Mouse (Mus musculus) ES-E14 (cell line): ENCODE measurements around the gene Nanos1.

Source experiments
- MAFK ChIP-seq: IDR thresholded peaks from 2 replicates; pipeline ENCODE4 v1.6.1; 2014; ENCODE audit warnings: mild to moderate bottlenecking, low read depth, low read length, inconsistent platforms; ENCODE audit not compliant: insufficient read depth
- ZC3H11A ChIP-seq: IDR thresholded peaks from 2 replicates; pipeline ENCODE4 v1.6.1; 2012; ENCODE audit warnings: low read depth, mild to moderate bottlenecking, inconsistent platforms, low read length, borderline replicate concordance
- ZNF384 ChIP-seq: IDR thresholded peaks from 2 replicates; pipeline ENCODE4 v1.6.1; 2012; ENCODE audit warnings: low read depth, low read length, inconsistent platforms

- TF ChIP-seq MAFK (no peak), ZNF384 (no peak), ZC3H11A (no peak)
Observed at GRCm38 (mm10) chr19:60758896-60759835, 3.4 kb downstream of the Nanos1 start.
